Mouse (Mus musculus) frontal cortex, postnatal 25 days (tissue): ENCODE data around the gene Card14.
"Not testable (repeated sequence)": the region's sequence is repeated elsewhere in the genome, so short reads cannot be mapped to it uniquely, and the experiment has no call there.

Source experiments
- DNase-seq, 2 experiments: peaks; one replicate each; pipeline ENCODE4 v3.0.0; 2022; ENCODE audit warnings: low spot score in 2 of 2

Gene Card14

GRCm38 (mm10) chr11:119307658-119307867 lies at the start of gene Card14:
Gene Card14, plus strand, starts transcription at chr11:119307768.
- no peak for DNase-seq

GRCm38 (mm10) chr11:119258216-119258571 lies 49.4 kb upstream of the Card14 start:
- no peak for DNase-seq

- DNase-seq = peak; percentile 41 to 42
Measured at GRCm38 (mm10) chr11:119258572-119259322, 48.8 kb upstream of the Card14 start.

- no peak for DNase-seq
Measured at GRCm38 (mm10) chr11:119259977-119260376, 47.6 kb upstream of the Card14 start.

- DNase-seq = no peak
Measured at GRCm38 (mm10) chr11:119264413-119264812, 43.2 kb upstream of the Card14 start.

GRCm38 (mm10) chr11:119265811-119266210 lies 41.8 kb upstream of the Card14 start:
- DNase-seq = no peak

- no peak for DNase-seq
Measured at GRCm38 (mm10) chr11:119267241-119267674, 40.3 kb upstream of the Card14 start.

- DNase-seq = peak; percentile 96 to 98
Measured at GRCm38 (mm10) chr11:119267768-119268556, 39.6 kb upstream of the Card14 start, which contains the start of gene Gaa. Gene Gaa, plus strand, starts transcription at chr11:119267887.

- DNase-seq = peak; percentile 36 to 56
Measured at GRCm38 (mm10) chr11:119268557-119269195, 38.9 kb upstream of the Card14 start.

- DNase-seq = not testable (repeated sequence)
Measured at GRCm38 (mm10) chr11:119272492-119272891, 35.1 kb upstream of the Card14 start.

GRCm38 (mm10) chr11:119273186-119273930 lies 34.2 kb upstream of the Card14 start:
- DNase-seq = no peak

GRCm38 (mm10) chr11:119281030-119281429 lies 26.5 kb upstream of the Card14 start:
- DNase-seq = no peak

GRCm38 (mm10) chr11:119285791-119286527 lies 21.6 kb upstream of the Card14 start:
- DNase-seq = no peak

- DNase-seq = no peak
Measured at GRCm38 (mm10) chr11:119287207-119287992, 20.2 kb upstream of the Card14 start.

GRCm38 (mm10) chr11:119292861-119293260 lies 14.7 kb upstream of the Card14 start:
- DNase-seq = not testable (repeated sequence)

- no peak for DNase-seq
Measured at GRCm38 (mm10) chr11:119297996-119298395, 9.6 kb upstream of the Card14 start.

GRCm38 (mm10) chr11:119298917-119299316 lies 8.7 kb upstream of the Card14 start:
- no peak for DNase-seq

- DNase-seq = peak; percentile 89 to 92
Measured at GRCm38 (mm10) chr11:119299391-119300245, 8.0 kb upstream of the Card14 start, which contains the start of gene Eif4a3. Gene Eif4a3, minus strand, starts transcription at chr11:119300089.

- no peak for DNase-seq
Measured at GRCm38 (mm10) chr11:119300246-119300935, 7.2 kb upstream of the Card14 start.
